Mouse (Mus musculus): Measurements from ENCODE around the gene Gpr137.

Gene Gpr137

GRCm38 (mm10) chr19:6972247-6972917, 30.1 kb upstream of the Gpr137 start:
- no peak for DNase-seq

- no peak for DNase-seq
Observed at GRCm38 (mm10) chr19:6971644-6972043, 29.4 kb upstream of the Gpr137 start.

GRCm38 (mm10) chr19:6970460-6971085, 28.3 kb upstream of the Gpr137 start:
- no peak for DNase-seq

GRCm38 (mm10) chr19:6969665-6970381, 27.5 kb upstream of the Gpr137 start:
- DNase-seq, result peak; percentile 90

- DNase-seq, result no peak
Observed at GRCm38 (mm10) chr19:6969291-6969664, 27.0 kb upstream of the Gpr137 start.

- DNase-seq, result peak; percentile 47
Observed at GRCm38 (mm10) chr19:6968491-6969271, 26.4 kb upstream of the Gpr137 start.

GRCm38 (mm10) chr19:6956461-6956860, 14.2 kb upstream of the Gpr137 start:
- no peak for DNase-seq

- DNase-seq, result no peak
Observed at GRCm38 (mm10) chr19:6955424-6955823, 13.1 kb upstream of the Gpr137 start.

- no peak for DNase-seq
Observed at GRCm38 (mm10) chr19:6954046-6954445, 11.8 kb upstream of the Gpr137 start.

GRCm38 (mm10) chr19:6952712-6953037, 10.4 kb upstream of the Gpr137 start:
- peak; percentile 41 for DNase-seq

- DNase-seq, result peak; percentile 70
Observed at GRCm38 (mm10) chr19:6951994-6952711, 9.9 kb upstream of the Gpr137 start.

GRCm38 (mm10) chr19:6951381-6951968, 9.2 kb upstream of the Gpr137 start:
- DNase-seq, result peak; percentile 90

GRCm38 (mm10) chr19:6950613-6951153, 8.4 kb upstream of the Gpr137 start:
- peak; percentile 64 for DNase-seq

GRCm38 (mm10) chr19:6949951-6950350, 7.7 kb upstream of the Gpr137 start:
- DNase-seq, result no peak

- DNase-seq, result no peak
Observed at GRCm38 (mm10) chr19:6949532-6949931, 7.3 kb upstream of the Gpr137 start.

GRCm38 (mm10) chr19:6948186-6948585, 5.9 kb upstream of the Gpr137 start:
- no peak for DNase-seq

GRCm38 (mm10) chr19:6947742-6948141, 5.5 kb upstream of the Gpr137 start:
- DNase-seq, result no peak

GRCm38 (mm10) chr19:6943709-6944108, 1.4 kb upstream of the Gpr137 start:
- DNase-seq, result no peak

- DNase-seq, result no peak
Observed at GRCm38 (mm10) chr19:6942764-6943163, 484 bp upstream of the Gpr137 start.

GRCm38 (mm10) chr19:6941372-6942248, 670 bp downstream of the Gpr137 start, which contains the start of gene Bad:
Bad (plus strand) TSS chr19:6941861.
- peak; percentile 96 for DNase-seq
